Mouse (Mus musculus) ovary, adult 10 weeks (tissue): Measurements from ENCODE around the gene Nrxn1. TPM values are rescaled to one million over a fixed set of nuclear protein-coding genes. Genes with fewer than 3 reads are reported as not detected.

Experiments used
- polyA plus RNA-seq: library from polyadenylated mRNA; stranded (reverse); fragments of 350-450 nt; fragmentation: Illumina TruSeq; extraction: RNeasy Lipid Tissue Mini Kit (QIAGEN cat#74804); gene quantifications from one replicate; pipeline ENCODE4 v1.2.3, GENCODE M21; 2014

Nrxn1 gene
- 9.7 TPM for polyA plus RNA-seq

DNA sequence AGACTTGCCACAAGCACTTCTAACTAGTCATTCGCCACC, at the start of gene Nrxn1:
Gene Nrxn1, minus strand, starts transcription at position 30 of the 39 bp plus-strand sequence.

